Mouse (Mus musculus): Measurements from ENCODE around the gene Tuba3b.

- no peak for TF ChIP-seq CTCF (IDR thresholded peaks at IDR 0.05; ENCODE audit: extremely low read depth, insufficient read depth, low read length)
- TF ChIP-seq POLR2A (IDR thresholded peaks at IDR 0.05; ENCODE audit: extremely low read depth, insufficient read depth, low read length) = no peak
Observed at GRCm38 (mm10) chr6:145630269-145630668, 14.7 kb downstream of the Tuba3b start.
